Mouse (Mus musculus): ENCODE data around the gene Chac1.

The Chac1 gene

DNA sequence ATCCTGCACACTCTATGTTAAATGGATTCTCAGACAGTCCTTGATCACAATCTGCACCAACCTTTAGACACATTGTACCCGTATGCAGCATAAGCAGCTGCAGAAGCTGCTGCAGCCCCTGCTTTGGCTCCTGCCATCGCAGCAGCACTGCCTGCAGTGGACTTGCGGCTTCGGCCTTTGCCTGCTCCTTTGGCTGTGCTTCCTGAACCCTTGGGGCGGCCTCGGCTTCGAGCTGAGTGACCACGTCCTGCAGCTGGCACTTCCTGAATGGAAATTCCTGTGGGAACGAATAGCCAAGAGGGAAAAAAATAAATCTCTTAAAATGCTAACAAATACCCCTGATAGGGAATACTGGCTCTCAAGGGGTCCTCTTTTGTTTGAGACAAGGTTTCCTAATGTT, 26.3 kb downstream of the Chac1 start:
- DNase-seq (ENCODE audit: low read depth) = no peak

DNA sequence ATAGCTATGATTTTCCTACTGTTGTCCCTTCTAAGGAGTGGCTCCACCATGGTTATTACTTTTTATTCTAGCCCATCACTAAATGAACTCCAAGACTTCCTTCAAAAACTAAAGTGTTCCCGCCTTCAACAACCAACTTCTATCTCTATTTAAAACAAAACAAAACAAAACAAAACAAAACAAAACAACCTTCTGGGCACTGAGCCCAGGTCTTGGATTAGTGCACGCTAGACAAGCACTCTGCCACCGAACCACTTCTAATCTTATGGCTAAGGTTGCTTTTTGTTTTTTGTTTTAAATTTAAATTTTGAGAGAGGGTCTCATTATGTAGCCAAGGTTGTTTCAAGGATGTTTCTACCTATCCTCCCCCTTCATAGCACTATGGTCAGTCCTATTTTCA, 26.8 kb downstream of the Chac1 start:
- DNase-seq (ENCODE audit: low read depth) = no peak

DNA sequence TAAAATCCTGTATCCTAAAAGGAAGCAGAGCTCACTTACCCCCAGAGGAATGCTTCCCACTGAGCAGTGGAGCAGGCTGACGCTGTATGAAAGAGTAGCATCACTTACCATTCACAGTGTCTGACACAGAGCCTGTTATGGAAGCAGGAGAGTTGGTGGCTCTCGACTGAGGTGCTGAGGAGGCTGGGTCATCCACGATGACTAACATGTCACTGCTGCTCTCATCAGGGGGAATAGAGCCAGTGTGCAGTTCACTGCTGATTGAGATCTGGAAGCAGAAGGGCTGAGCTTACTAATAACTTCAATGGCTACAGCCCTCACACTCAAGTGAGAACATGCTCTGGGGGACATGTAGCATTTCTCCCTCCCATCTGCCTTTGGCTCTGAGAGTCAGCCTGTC, 28.4 kb downstream of the Chac1 start:
- no peak for DNase-seq (ENCODE audit: low read depth)

- no peak for DNase-seq (ENCODE audit: low read depth)
Measured at GRCm38 (mm10) chr2:119388266-119388665, 37.2 kb downstream of the Chac1 start.

- no peak for DNase-seq (ENCODE audit: low read depth)
Measured at GRCm38 (mm10) chr2:119389992-119390391, 39.0 kb downstream of the Chac1 start.

DNA sequence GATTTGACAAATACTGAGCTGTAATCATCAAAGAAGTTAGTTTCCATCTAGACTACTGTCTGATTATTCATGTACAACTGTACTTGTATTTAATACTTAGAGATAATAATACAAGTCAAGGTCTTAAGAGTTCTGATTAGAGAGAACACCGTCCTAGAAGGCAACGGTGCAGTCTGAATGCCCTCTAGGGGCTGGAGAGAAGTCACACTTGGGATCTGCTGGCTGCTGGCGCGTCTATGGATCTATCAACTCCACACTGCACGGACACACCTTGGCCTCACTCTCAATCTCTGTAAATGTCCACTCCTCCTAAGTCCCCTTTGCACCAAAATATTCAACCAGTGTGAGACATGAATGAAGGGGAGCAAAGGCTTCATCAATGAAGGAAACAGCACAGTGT, 47.2 kb downstream of the Chac1 start:
- no peak for DNase-seq (ENCODE audit: low read depth)

DNA sequence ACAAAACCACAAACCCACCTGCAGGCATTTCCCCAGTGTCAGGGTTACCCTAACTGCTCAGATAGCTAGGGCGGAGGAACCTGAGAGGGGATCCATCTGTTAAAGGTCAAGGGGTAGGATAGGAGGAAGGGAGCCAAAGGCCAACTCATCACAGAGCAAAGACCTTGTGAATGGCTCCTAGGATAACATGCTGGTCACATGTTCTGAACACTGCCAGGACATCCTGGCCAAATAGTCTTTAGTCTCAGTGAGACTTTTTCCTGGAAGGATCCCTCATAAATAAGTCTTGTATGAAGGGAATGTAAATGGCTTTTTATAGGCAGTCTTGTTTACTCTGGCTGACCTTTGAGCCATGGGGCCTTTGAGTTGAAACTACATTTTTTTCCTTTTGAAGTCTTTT, 47.6 kb downstream of the Chac1 start:
- DNase-seq (ENCODE audit: low read depth) = no peak

DNA sequence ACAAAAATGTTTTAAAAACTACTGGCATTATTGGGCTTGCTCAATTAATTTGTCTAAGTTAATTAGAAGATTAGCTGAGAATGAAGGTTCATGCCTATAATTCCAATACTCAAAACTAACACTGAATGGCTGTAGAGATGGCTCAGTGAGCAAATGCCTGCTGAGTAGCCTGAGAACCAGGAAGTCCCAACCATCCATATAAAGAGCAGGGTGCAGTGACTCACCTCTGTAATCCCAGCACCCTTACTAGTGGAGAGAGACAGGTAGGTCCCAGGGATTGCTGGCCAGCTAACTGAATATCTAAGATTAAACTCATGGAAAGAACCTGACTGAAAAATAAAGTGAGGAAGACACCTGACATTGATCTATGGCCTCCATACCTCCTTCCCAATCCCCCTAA, 48.3 kb downstream of the Chac1 start:
- DNase-seq (ENCODE audit: low read depth) = no peak

All from fibroblast of lung, adult 2 months (primary cell).